Comparison of ENCODE assay signal across 8 mouse cellular contexts in genomic region chr19:5963883-5964562, GRCm38 (mm10). TPM values are rescaled to one million over a fixed set of nuclear protein-coding genes. Genes with fewer than 3 reads are reported as not detected.
DNase-seq lines count a peak whose midpoint lies in the region; ATAC-seq and TF ChIP-seq lines count a peak whose summit lies in the region.

Gene Pola2 (minus strand): TSS chr19:5964202.

- H3K4me2 ChIP-seq in lung, embryonic 16.5 days (ENCODE audit: low read depth, low read length): peak within 1 kb of the TSS; percentile 79

- H3K9ac ChIP-seq in lung, embryonic 16.5 days (ENCODE audit: low read length): peak within 1 kb of the TSS; percentile 83

- under 1% methylated on average over 50 of the region's 50 CpGs for WGBS in lung, embryonic 16.5 days

- ATAC-seq in G1E (ENCODE audit: extremely low read depth, insufficient number of reproducible peaks, low FRiP score, poor library complexity, severe bottlenecking): peak; percentile 16; the same call in 1 of the 2 replicates
- ATAC-seq in hematopoietic stem cell, adult 5-6 weeks (replicated peaks in 1 of 2; ENCODE audit: insufficient read depth in 1 of 2, low FRiP score in 2 of 2, low TSS enrichment in 1 of 2, low read depth in 1 of 2, poor library complexity in 2 of 2, severe bottlenecking in 2 of 2): peak; percentile 67 to 73; a peak in 3 of 4 replicates
- peak; percentile 92 for ATAC-seq in lung, embryonic 16.5 days (ENCODE audit: low read depth)

- peak within 1 kb of the TSS; percentile 80 for H3K4me3 ChIP-seq in G1E (ENCODE audit: low read depth, low read length)
- peak within 1 kb of the TSS; percentile 73 for H3K4me3 ChIP-seq in lung, embryonic 16.5 days (ENCODE audit: low read length)

- no peak for TF ChIP-seq CTCF in G1E (IDR thresholded peaks at IDR 0.05; ENCODE audit: low read depth, low read length)

- H3K27ac ChIP-seq in lung, embryonic 16.5 days (ENCODE audit: low read length): peak within 1 kb of the TSS; percentile 66

- DNase-seq in G1E (ENCODE audit: low spot score): peak; percentile 84
- peak; percentile 86 to 93 for DNase-seq in cerebellum, adult 18-20 months
- peak; percentile 91 for DNase-seq in forelimb bud, embryonic 11.5 days (ENCODE audit: low read depth, low spot score)
- DNase-seq in layer of hippocampus, adult 9-10 months (ENCODE audit: low spot score): peak; percentile 42
- DNase-seq in ovary, postnatal 10 days (ENCODE audit: low spot score): peak; percentile 83
- DNase-seq in thymus, postnatal 10 days (ENCODE audit: low spot score in 2 of 2): peak; percentile 85 to 90

- H3K36me3 ChIP-seq in G1E (replicated peaks): peaks cover 26% of the 10 kb centered on the region
- H3K36me3 ChIP-seq in lung, embryonic 16.5 days (ENCODE audit: control insufficient read depth, insufficient read depth, low read length): no peaks in the 10 kb centered on the region

- no peaks in the 10 kb centered on the region for H3K27me3 ChIP-seq in G1E (ENCODE audit: insufficient read depth, low read length)
- no peaks in the 10 kb centered on the region for H3K27me3 ChIP-seq in lung, embryonic 16.5 days (ENCODE audit: control insufficient read depth, insufficient read depth, low read depth, low read length)

- peaks cover 69% of the 10 kb centered on the region for H3K4me1 ChIP-seq in G1E (ENCODE audit: insufficient read depth, low read depth, low read length)
- peaks cover 17% of the 10 kb centered on the region for H3K4me1 ChIP-seq in lung, embryonic 16.5 days (replicated peaks; ENCODE audit: control insufficient read depth, insufficient read depth, low read length)

- H3K9me3 ChIP-seq in G1E (replicated peaks): no peaks in the 10 kb centered on the region
- no peaks in the 10 kb centered on the region for H3K9me3 ChIP-seq in lung, embryonic 16.5 days (ENCODE audit: control insufficient read depth, low read length)

RNA-seq across cellular contexts. Expression of gene Pola2, which starts in this region (rescaled TPM):
- total RNA-seq in G1E (2014; fragmentation: Nextera tagmentation) (139 and 147 TPM in 2 replicates), G1E (2017) (86.0 and 93.4 TPM in 2 replicates)
- polyA plus RNA-seq in G1E (2012): 51.6 and 55.0 TPM in 2 replicates
- 39.6 and 68.5 TPM in 2 replicates for total RNA-seq in hematopoietic stem cell, adult 5-6 weeks (2017)
- polyA plus RNA-seq in lung, embryonic 16.5 days (2015; fragmentation: Nextera tagmentation; extraction: Ambion mirVana): 64.2 and 70.0 TPM in 2 replicates

Comparison
In these comparisons a context has a peak if more than half of its experiments do, and no peak if none do; other contexts are left out.
1. Peak in every context shown above with its lines: DNase-seq, ATAC-seq, H3K4me3 ChIP-seq and H3K27ac ChIP-seq.
2. ATAC-seq: peak in every context shown above with its lines; median percentile 92 in lung, embryonic 16.5 days; 70 in hematopoietic stem cell, adult 5-6 weeks; 16 in G1E.